Mouse (Mus musculus): Measurements from ENCODE around the gene Ms4a3.

Ms4a3 gene

DNA sequence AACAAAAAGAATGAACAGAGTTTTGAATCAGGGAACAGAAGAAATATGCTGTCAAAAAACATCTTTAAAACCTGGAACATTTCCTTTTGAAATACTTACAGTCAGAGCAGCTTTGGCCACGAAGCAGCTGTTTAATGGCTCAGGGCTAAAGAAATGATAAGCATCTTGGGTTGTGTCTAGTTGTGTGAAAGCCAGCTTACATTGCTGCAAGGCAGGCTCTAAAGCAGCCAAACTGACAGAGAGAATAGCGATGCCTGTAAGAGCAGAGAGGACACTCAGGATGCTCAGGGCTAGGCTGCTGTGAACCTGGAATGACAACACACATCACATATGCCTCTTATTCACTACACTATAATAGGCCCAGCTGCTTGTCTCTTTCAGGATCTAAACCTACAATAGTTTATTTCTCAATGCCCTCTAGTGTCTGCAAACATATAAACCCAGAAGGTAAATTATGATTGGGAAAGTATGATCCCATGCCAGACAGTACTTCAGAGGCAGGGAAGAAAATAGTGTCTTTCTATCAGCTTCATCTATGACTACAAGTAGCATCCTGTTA lies 50.7 kb downstream of the Ms4a3 start:
- in situ Hi-C loops (cut with MseI, MboI), result no loop called here

DNA sequence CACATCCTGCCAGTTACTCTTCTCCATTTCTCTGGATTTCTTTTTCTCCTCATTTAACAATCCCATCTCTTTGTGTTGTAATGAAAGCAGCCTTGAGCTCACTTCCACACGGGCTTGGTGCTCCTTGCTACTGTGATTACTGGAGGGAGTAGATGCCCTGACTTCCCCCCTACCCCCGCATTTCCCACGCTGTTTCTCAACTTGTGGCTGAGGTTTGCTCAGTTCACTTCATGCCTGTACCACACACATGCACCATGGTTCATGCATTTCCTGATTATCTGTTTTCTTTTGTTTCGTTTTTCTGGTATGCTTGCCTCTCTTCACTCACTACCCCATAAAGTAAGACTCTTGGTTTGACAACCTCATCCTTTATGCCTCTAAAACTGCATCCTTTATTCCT lies 51.4 kb downstream of the Ms4a3 start:
- in situ Hi-C loops (cut with MseI, MboI), result no loop called here

Measured in mouse trophoblast stem cell (cell line).